Mouse (Mus musculus) hindbrain, embryonic 16.5 days (tissue): ENCODE measurements at regions not wholly inside any gene's neighbourhood (a gene's known extent, or its start where the extent isn't known, plus 50 kb on each side); places are given as distances from the start of the nearest gene placed in this dataset.

ENCODE experiments used
- ATAC-seq: fragments of 200-750 bp; cut with Nextera tagmentation; 2 replicates; pipeline ENCODE4 v1.8.0; 2017; ENCODE audit warnings: moderate TSS enrichment, moderate library complexity
- H3K27ac ChIP-seq: fragments of 300-500 bp; sonication (generic); 2 replicates; pipeline ENCODE4 v1.5.1; 2014; ENCODE audit warnings: low read depth, mild to moderate bottlenecking, control low read depth, low read length, moderate library complexity
- H3K27me3 ChIP-seq: fragments of 300-500 bp; sonication (generic); replicated peaks from 2 replicates; pipeline ENCODE4 v1.6.1; 2014; ENCODE audit warnings: low read length; ENCODE audit not compliant: control insufficient read depth, insufficient read depth
- H3K36me3 ChIP-seq: fragments of 300-500 bp; sonication (generic); 2 replicates; pipeline ENCODE4 v1.6.1; 2014; ENCODE audit warnings: mild to moderate bottlenecking, low read length, moderate library complexity, mixed read lengths; ENCODE audit not compliant: control insufficient read depth, insufficient read depth
- H3K4me1 ChIP-seq: fragments of 300-500 bp; sonication (generic); 2 replicates; pipeline ENCODE4 v1.6.1; 2014; ENCODE audit warnings: low read depth, low read length; ENCODE audit not compliant: control insufficient read depth, insufficient read depth
- H3K4me2 ChIP-seq: fragments of 300-500 bp; sonication (generic); 2 replicates; pipeline ENCODE4 v1.6.1; 2014; ENCODE audit warnings: mild to moderate bottlenecking, low read length, control low read depth, moderate library complexity
- H3K4me3 ChIP-seq: fragments of 300-500 bp; sonication (generic); 2 replicates; pipeline ENCODE4 v1.5.1; 2014; ENCODE audit warnings: mild to moderate bottlenecking, low read length, control low read depth, moderate library complexity
- H3K9ac ChIP-seq: fragments of 300-500 bp; sonication (generic); 2 replicates; pipeline ENCODE4 v1.6.1; 2014; ENCODE audit warnings: low read depth, mild to moderate bottlenecking, control low read depth, low read length, moderate library complexity
- H3K9me3 ChIP-seq: fragments of 300-500 bp; sonication (generic); 2 replicates; pipeline ENCODE4 v1.6.1; 2014; ENCODE audit warnings: mild to moderate bottlenecking, low read length, moderate library complexity; ENCODE audit not compliant: control insufficient read depth
- WGBS: fragments of 180-500 bp; shearing (Covaris S2); extraction: QIAGEN DNeasy Blood & Tissue Kit; methylation state at CpG from one replicate; pipeline ENCODE4 v1.1.7; 2014; 5-methylcytosine and 5-hydroxymethylcytosine counted together

DNA sequence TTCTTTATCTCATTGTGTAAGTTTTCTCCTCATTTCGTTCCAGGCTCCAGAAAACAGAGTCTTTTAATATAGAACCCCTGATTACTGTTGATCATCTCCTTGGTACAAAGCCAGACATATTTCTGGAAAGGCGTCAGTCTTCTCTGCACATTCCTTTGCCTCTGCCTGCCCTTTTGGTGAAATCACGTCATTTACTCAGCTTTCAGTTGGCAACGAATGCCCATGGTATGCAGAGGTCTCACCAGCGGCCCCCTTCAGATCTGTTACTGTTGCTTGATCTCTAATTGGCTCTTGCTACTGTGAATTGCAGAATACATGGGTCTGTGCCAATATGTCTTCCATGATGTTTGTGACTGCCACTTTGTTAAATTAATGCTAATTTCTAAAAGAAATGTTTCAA, 412.0 kb upstream of the Pitx2 start:
- Histone ChIP-seq H3K9ac (no peak overlapping the region), H3K27me3 (no peaks in the 10 kb centered on the region), H3K4me1 (no peaks in the 10 kb centered on the region), H3K4me2 (no peak overlapping the region), H3K9me3 (no peaks in the 10 kb centered on the region), H3K27ac (no peak overlapping the region), H3K4me3 (no peak overlapping the region), H3K36me3 (no peaks in the 10 kb centered on the region)
- no peak for ATAC-seq
- whole genome bisulfite sequencing, result 65% methylated on average over 5 of the region's 5 CpGs

DNA sequence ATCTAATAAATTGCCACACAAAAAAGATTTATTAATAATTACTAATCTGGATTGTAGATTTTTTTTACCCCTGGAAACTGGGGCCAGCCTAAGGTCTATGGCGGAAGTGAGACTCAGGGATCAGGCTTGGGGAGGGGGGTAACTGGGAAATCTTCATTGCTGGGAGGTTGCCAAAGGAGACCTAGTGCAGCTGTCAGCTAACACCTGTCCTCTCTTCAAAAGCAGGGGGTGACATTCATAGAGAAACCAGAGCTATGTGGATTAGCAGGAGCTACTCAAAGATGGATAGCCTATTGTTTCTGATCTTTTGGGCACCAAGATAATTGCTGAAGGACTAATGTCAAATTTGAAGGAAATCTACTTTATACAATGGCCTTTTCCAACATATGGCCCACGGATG, 403.7 kb upstream of the Pitx2 start:
- Histone ChIP-seq H3K27ac (no peak overlapping the region), H3K9ac (no peak overlapping the region), H3K36me3 (no peaks in the 10 kb centered on the region), H3K9me3 (no peaks in the 10 kb centered on the region), H3K27me3 (no peaks in the 10 kb centered on the region), H3K4me1 (no peaks in the 10 kb centered on the region), H3K4me3 (no peak overlapping the region), H3K4me2 (no peak overlapping the region)
- WGBS, result 82% methylated on average over 2 of the region's 2 CpGs
- no peak for ATAC-seq

DNA sequence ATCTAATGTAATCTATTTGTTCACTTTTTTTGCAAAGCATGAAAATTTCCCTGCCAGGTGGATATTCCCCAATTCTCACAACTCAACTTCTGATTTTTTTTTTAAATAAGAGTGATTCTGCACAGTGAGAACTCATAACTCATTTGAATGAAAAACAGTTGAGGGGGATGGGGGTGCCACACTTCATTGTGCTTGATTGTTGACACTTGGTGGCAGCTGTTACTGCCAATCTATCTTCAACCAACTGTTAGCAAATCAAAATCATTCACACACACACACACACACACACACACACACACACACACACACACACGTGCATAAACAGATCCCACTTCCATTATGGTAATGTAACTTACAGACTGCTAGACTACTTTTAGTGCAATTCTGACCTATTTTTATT, 401.8 kb upstream of the Pitx2 start:
- H3K9me3 ChIP-seq, result no peaks in the 10 kb centered on the region
- 53% methylated on average over 1 of the region's 1 CpGs for WGBS
- H3K4me3 ChIP-seq, result no peak overlapping the region
- no peaks in the 10 kb centered on the region for H3K27me3 ChIP-seq
- H3K9ac ChIP-seq, result no peak overlapping the region
- ATAC-seq, result no peak
- H3K27ac ChIP-seq, result no peak overlapping the region
- no peaks in the 10 kb centered on the region for H3K4me1 ChIP-seq
- H3K4me2 ChIP-seq, result no peak overlapping the region
- no peaks in the 10 kb centered on the region for H3K36me3 ChIP-seq

DNA sequence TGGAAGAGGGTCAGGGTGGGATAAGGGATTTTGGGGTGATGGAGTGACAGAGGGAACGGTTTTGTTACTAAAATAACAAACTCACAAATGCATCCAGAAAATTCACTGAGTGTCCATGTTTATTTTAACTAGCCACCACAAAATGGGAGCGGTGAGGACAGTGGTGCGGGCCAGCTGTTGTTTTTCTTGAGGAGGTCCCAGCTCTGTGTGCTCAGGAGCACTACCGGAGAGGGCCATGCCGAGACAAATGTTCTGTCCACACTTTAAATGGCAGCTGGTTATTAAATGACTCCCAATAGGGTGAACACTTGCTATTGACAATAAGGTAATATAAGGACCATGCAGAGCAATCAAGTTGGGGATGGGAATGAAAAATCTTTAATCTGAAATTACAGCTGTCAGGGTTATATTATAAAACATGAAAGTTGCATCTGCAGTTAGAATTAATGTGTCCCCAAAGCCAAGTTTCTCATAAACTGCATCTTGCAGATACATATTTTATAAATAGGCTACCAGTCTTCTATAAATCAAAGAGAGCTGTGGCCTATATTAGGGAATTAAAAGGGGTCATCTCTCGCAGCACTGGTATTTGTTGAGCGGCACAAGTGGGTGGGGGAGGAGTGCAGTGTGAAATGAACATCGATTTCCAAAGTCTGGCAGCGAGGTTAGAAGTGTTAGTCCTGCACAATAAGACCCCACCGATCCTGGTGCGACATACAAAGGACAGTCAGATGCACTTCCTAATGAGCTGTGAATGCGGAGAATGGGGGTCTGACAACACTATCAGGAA, 370.1 kb upstream of the Pitx2 start:
- Histone ChIP-seq H3K4me3 (no peak overlapping the region), H3K27ac (no peak overlapping the region), H3K4me1 (no peaks in the 10 kb centered on the region), H3K4me2 (no peak overlapping the region), H3K36me3 (no peaks in the 10 kb centered on the region), H3K9ac (no peak overlapping the region), H3K9me3 (no peaks in the 10 kb centered on the region), H3K27me3 (no peaks in the 10 kb centered on the region)
- 30% methylated on average over 12 of the region's 12 CpGs for WGBS
- no peak for ATAC-seq

DNA sequence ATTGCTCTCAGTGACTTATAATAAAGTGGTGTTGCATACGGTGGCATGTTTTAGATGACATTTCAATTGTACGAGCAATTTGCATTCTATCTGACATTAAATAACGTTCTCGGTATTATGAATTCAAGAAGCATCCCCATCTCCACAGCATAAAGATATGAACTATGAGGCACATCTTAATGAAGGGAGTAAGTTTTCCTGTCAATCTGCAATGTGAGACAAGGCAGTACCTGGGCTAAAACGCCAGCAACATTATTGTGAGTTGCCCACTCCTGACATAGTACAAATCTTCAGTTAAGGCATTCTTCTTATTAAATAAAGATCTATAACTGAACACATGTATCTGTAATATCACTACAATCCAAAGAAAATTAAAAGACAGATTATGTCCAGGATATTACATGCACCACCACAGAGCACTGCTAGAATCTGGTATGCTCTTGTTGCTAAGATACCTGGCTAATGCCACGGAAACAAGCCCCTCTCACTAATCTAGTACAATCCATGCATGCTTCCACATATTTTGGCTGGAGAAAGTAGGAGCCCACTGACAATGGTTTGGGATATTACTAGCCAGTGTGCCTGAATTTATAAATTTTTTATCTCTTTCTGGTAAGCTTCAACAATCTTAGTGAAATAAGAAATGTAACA, 349.2 kb upstream of the Pitx2 start:
- no peak overlapping the region for H3K27ac ChIP-seq
- ATAC-seq, result peak; percentile 81
- no peaks in the 10 kb centered on the region for H3K27me3 ChIP-seq
- 69% methylated on average over 6 of the region's 6 CpGs for WGBS
- H3K4me2 ChIP-seq, result no peak overlapping the region
- no peaks in the 10 kb centered on the region for H3K4me1 ChIP-seq
- H3K9me3 ChIP-seq, result no peaks in the 10 kb centered on the region
- H3K9ac ChIP-seq, result no peak overlapping the region
- H3K4me3 ChIP-seq, result no peak overlapping the region
- H3K36me3 ChIP-seq, result no peaks in the 10 kb centered on the region

DNA sequence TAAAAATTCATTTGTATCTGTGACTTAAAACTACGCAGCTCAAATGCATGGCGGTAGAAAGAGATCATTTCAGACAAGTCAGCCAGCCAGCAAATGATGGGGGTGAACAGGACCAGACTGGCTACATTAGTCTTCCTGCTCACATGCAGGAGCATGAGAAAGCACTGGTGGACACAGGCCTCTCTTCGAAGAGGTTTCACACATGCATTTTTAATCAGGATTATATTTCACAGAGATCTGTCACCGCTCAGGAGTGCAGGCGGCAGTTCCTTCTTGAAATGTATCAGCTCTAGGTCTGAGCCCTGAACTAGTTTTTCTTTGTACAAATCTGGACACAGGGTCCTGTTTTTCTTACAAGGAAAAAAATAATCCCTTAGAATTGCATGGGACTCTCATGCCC, 343.2 kb upstream of the Pitx2 start:
- no peak for ATAC-seq
- H3K4me1 ChIP-seq, result no peaks in the 10 kb centered on the region
- no peak overlapping the region for H3K4me2 ChIP-seq
- no peaks in the 10 kb centered on the region for H3K27me3 ChIP-seq
- no peak overlapping the region for H3K27ac ChIP-seq
- WGBS, result 61% methylated on average over 5 of the region's 5 CpGs
- no peaks in the 10 kb centered on the region for H3K9me3 ChIP-seq
- no peak overlapping the region for H3K4me3 ChIP-seq
- H3K9ac ChIP-seq, result no peak overlapping the region
- no peaks in the 10 kb centered on the region for H3K36me3 ChIP-seq

DNA sequence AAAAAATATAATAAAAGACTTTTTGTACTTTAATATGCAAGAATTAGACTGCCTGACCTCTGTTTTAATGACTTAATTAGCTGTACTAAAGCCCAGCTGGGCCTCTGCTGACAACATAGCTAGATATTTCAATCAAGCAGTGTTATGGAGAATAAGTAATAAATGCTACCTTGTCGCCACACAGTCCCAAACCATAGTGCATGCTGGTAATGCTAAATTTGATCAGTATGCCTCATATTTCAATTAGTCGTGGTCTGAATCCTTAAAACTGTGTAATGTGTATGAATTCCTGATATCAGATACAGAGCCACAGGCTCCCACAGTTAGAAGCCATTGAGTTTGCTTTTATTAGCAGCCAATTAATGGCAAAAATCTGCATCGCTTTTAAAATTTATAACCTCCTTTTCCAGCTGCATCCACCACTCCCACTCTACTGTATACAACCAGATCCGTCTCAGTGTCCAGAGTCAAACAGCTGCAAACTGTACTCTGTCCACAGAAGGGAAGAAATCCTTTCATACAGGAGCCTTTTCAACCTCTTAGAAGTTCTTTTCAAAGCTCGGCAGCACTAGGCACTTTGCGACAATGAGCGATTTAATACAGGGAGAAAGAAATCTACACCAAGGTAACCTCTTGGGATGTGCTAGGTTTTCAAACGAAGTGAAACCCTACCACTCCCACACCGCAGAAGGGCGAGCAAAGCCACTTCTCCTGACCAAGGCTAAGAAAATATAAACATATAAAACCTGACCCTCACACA, 317.8 kb upstream of the Pitx2 start:
- Histone ChIP-seq H3K36me3 (no peaks in the 10 kb centered on the region), H3K9me3 (no peaks in the 10 kb centered on the region), H3K4me2 (no peak overlapping the region), H3K27ac (no peak overlapping the region), H3K4me1 (no peaks in the 10 kb centered on the region; the same call in 1 of the 2 replicates), H3K4me3 (no peak overlapping the region), H3K9ac (no peak overlapping the region), H3K27me3 (no peaks in the 10 kb centered on the region)
- 36% methylated on average over 10 of the region's 10 CpGs for WGBS
- peak; percentile 50; the same call in 1 of the 2 replicates for ATAC-seq

DNA sequence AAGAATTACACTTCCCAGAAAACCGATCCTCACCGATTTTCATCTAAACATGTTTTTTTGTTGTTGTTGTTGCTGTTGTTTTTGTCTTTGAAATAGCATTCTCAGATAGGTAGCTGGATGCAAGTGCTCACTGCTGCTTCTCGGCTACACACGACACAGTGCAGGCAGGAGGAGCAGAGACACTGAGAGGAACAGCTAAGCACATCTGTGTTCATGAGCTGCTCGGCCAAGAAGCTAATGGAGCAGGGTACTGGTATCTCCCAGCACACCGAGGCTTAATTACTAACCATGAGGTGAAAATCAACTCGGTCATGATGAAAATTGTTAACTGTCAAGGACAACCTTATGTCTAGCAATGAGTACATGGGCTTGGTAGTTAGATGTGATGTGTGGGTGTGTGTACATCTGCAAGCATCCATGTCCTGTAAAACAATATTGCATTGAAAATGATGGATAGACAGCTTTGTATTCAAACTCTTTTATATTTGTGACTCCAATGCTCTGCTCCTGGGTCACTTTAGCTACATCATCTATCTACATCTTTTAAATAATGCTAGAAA, 316.0 kb upstream of the Pitx2 start:
- whole genome bisulfite sequencing, result 58% methylated on average over 7 of the region's 7 CpGs
- ATAC-seq, result peak; percentile 85; the same call in 1 of the 2 replicates
- H3K27ac ChIP-seq, result no peak overlapping the region
- H3K9ac ChIP-seq, result no peak overlapping the region
- H3K4me3 ChIP-seq, result no peak overlapping the region
- H3K4me2 ChIP-seq, result no peak overlapping the region
- H3K36me3 ChIP-seq, result no peaks in the 10 kb centered on the region
- H3K27me3 ChIP-seq, result no peaks in the 10 kb centered on the region
- no peaks in the 10 kb centered on the region for H3K9me3 ChIP-seq
- no peaks in the 10 kb centered on the region; the same call in 1 of the 2 replicates for H3K4me1 ChIP-seq

DNA sequence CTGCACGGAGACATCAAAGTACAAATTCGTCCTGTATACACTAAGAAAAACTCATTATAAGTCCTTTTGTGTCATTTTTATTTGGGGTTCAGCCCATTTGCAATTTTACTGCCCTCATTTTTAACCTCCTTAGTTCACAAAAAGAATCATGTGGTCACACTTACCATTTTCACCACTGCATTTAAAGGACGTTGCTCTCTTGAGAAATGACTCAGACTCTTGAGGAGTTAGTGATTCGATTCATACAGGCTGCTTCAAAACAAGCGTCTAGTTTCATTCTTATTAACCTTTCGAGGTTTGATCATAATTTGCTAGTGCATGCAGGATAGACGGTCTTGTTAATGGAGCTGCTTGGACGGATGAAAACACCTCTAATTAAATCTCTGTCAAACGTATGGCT, 313.0 kb upstream of the Pitx2 start:
- Histone ChIP-seq H3K4me1 (no peaks in the 10 kb centered on the region; the same call in 1 of the 2 replicates), H3K36me3 (no peaks in the 10 kb centered on the region), H3K27ac (no peak overlapping the region), H3K9me3 (no peaks in the 10 kb centered on the region), H3K27me3 (no peaks in the 10 kb centered on the region), H3K4me2 (no peak overlapping the region), H3K4me3 (no peak overlapping the region), H3K9ac (no peak overlapping the region)
- no peak for ATAC-seq
- WGBS, result 66% methylated on average over 9 of the region's 9 CpGs
